Mouse (Mus musculus): ENCODE results near the gene Dmxl2.

- TF ChIP-seq CTCF (IDR thresholded peaks at IDR 0.05; ENCODE audit: low read depth), result no peak
- TF ChIP-seq EP300 (IDR thresholded peaks at IDR 0.05; ENCODE audit: low read depth), result no peak
Observed at GRCm38 (mm10) chr9:54537480-54537879, 36.1 kb upstream of the Dmxl2 start.

Data from heart, postnatal 0 days (tissue).